Mouse (Mus musculus) mouse trophoblast stem cell (cell line): ENCODE data around the gene 9530077C05Rik.

Experiments
- in situ Hi-C, 2 experiments: fragments of 300-500 bp; cut with MseI, MboI; formaldehyde crosslinking; loops; 2 replicates in 1 of 2; 3 replicates in 1 of 2; pipeline ENCODE4 v1.15.1; 2025

Gene 9530077C05Rik

GRCm38 (mm10) chr9:22457142-22457835 lies 46.0 kb downstream of the 9530077C05Rik start:
- in situ Hi-C loops: no loop called here

DNA sequence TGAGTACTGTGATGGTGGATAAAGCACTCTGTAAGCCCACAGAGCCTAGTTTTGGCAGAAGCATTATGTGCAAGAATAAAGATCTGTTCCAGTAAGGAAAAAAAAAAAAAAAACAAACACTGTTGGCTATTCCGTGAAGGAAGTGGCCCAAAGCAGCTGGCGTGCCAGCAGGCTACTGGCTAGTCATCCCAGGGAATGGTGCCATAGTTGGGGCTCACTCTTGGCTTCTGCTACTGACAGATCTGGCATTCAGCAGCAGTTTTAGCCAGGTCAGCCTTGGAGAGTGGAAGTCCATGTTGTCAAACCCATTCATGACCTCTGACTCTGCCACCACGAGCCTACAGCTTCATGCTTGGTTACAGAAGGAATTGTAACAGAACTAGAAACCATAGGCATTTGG lies 50.6 kb downstream of the 9530077C05Rik start:
- in situ Hi-C loops: no loop called here

- in situ Hi-C loops: no loop called here
These were observed 54.9 kb downstream of the 9530077C05Rik start for GRCm38 (mm10) chr9:22466212-22466611.

DNA sequence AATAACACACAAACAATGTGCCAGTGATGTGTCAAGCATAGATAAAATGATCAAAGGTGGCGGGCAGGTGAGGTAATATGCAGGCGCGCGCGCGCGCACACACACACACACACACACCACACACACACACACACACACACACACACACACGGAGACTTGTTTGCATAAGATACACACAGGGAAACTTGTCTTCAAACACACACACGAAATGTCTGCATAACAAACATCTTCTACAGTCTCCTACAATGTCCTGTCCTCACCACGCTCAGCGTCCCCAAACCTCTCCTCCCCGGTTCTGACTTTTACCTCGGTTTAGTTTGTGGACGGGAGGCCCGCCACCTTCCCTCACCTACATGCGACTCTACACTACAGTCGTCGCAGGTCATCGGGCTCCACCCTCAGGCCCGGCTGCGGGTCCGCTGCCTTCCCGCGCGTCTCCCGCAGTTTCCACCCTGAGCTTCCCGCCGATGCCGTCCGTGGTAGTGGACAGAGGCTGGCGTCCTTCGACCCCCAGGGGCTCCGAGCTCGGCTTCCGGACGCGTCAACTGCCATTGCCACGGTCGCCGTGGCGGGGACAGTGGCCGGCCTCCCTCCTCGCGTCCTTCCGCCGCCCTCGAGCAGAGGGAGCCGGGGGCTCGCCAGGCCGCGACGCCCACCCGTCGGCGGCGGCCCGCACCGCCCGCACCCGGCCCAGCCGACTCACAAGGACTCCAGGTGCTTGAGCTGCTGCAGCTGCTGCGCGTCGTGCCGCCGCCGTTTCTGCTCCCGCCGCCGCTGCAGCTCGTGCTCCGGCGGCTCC lies 56.3 kb downstream of the 9530077C05Rik start:
- in situ Hi-C loops: no loop called here

GRCm38 (mm10) chr9:22468170-22468898 lies 57.0 kb downstream of the 9530077C05Rik start:
- in situ Hi-C loops: no loop called here

- in situ Hi-C loops: no loop called here
These were observed 57.6 kb downstream of the 9530077C05Rik start for GRCm38 (mm10) chr9:22468899-22469259.

GRCm38 (mm10) chr9:22469643-22470042 lies 58.3 kb downstream of the 9530077C05Rik start, which contains the start of gene Rp9:
Gene Rp9 (minus strand): TSS chr9:22469743.
- in situ Hi-C loops: no loop called here

DNA sequence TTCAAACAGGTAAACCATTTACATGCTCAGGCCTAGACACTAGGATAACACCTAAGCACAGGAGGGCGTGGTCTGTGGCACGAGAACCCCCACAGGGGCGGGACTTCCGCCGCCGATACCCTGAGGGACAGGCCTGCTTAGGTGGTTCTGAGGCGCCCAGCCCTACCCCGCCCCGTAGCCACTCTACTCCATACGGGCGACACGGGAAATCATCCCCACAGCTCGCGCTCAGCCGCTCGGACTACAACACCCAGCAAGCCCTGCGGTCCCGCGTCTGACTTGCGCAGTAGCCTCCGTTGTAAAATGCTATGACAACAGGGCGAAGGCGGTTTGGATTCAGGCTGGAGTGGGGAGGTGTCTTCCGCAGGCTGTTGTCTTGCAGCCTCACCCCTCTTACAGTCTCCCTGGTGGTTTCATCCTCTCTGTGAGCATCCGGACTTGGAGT lies 64.1 kb downstream of the 9530077C05Rik start, which contains the start of gene Bbs9:
TSS of gene Bbs9 (plus strand) at position 292 of the 445 bp plus-strand sequence.
- in situ Hi-C loops: no loop called here

DNA sequence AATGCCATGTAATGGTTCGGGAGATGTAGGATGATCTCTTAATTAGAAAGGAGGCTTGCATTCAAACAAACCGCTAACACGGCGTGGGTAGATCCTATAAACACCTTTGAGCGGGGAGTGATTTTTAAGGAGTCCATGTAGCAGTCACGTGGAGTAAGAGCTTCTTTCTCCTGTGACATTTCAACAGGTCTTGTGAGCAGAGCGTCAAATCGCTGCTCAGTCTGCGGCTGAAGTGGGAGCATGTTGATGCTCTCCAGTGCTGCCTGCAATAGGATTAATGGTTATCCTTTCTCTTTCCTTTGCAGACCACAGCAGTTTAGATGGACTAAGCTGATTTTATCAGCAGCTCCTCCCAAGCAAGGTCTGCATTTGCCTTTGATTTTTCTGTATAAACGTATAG lies 65.0 kb downstream of the 9530077C05Rik start:
- in situ Hi-C loops: no loop called here

GRCm38 (mm10) chr9:22478946-22479345 lies 67.6 kb downstream of the 9530077C05Rik start:
- in situ Hi-C loops: no loop called here

- in situ Hi-C loops: no loop called here
These were observed 72.7 kb downstream of the 9530077C05Rik start for GRCm38 (mm10) chr9:22483866-22484561.

DNA sequence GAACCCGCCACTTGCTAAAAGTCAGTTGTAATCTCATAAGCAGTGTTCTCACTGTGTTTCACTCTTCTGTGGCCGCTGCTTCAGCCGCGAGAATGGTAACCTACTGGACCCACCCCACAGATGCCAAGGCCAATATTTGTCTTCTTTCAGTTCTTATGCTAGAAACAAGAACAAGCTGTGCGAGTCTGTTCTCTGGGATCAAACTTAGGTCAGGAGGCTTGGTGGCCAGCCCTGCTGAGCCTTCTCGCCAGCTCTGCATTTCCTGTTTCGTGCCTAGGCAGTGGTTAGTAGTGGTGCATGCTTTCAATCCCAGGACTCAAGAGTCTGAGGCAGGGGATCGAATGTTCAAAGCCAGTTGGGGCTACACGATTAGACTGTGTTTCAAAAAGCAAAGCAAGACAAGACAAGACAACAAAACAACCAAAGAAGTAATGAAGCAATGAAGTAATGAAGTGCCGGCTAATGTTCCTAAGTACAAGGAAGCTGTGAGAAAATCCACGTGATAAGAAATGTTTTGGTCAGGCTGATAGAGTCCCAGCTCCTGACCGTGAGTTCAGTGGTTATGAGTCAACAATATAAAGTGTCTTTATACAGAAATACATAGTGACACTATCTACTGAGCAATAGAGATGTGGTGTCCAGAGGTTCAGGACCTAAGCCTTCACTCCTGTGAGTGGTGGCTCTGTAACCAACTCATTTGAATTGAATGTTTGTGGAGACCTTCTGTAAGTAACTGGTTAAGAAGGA lies 73.4 kb downstream of the 9530077C05Rik start:
- in situ Hi-C loops: no loop called here

GRCm38 (mm10) chr9:22486211-22486610 lies 74.9 kb downstream of the 9530077C05Rik start:
- in situ Hi-C loops: no loop called here

- in situ Hi-C loops: no loop called here
These were observed 77.7 kb downstream of the 9530077C05Rik start for GRCm38 (mm10) chr9:22488963-22489362.
